Mouse (Mus musculus) granulocyte monocyte progenitor cell, adult 5-6 weeks (primary cell): Measurements from ENCODE around the gene Prkag1. TPM values are rescaled to one million over a fixed set of nuclear protein-coding genes. Genes with fewer than 3 reads are reported as not detected.

ENCODE experiments used
- ATAC-seq: replicated peaks from 2 replicates; pipeline ENCODE4 v1.8.0; 2016; ENCODE audit warnings: mild to moderate bottlenecking, moderate TSS enrichment, inconsistent platforms; ENCODE audit not compliant: poor library complexity, severe bottlenecking
- total RNA-seq, 2 experiments: library from RNA; stranded (forward) in 1 of 2; stranded (reverse) in 1 of 2; fragments of 200-712, 200-1000 nt in 1 of 2; fragments of >200 nt in 1 of 2; fragmentation: Nextera tagmentation in 1 of 2; gene quantifications; 2 replicates each; pipeline ENCODE4 v1.2.3; 2014 to 2017

Prkag1 gene
- 34.2 and 63.8 TPM in 2 replicates for total RNA-seq (2014; fragmentation: Nextera tagmentation)
- total RNA-seq (2017): 85.0 and 110 TPM in 2 replicates

- peak; percentile 90 for ATAC-seq
Measured at GRCm38 (mm10) chr15:98830736-98831683, at the start of gene Prkag1. TSS of gene Prkag1 (minus strand) at chr15:98831521.

GRCm38 (mm10) chr15:98877331-98877730 is 46.0 kb upstream of the Prkag1 start:
- ATAC-seq: 0 out of 2 replicates have a peak, but pooled peaks have one; percentile 21

- peak; percentile 77 for ATAC-seq
Measured at GRCm38 (mm10) chr15:98871916-98872888, 40.9 kb upstream of the Prkag1 start.

GRCm38 (mm10) chr15:98871070-98871915 is 40.0 kb upstream of the Prkag1 start, which contains the start of gene Kmt2d:
TSS of gene Kmt2d (minus strand) at chr15:98871204.
- peak; percentile 14; the same call in 1 of the 2 replicates for ATAC-seq

GRCm38 (mm10) chr15:98870179-98871069 is 39.1 kb upstream of the Prkag1 start:
- ATAC-seq: no peak

GRCm38 (mm10) chr15:98869342-98870178 is 38.2 kb upstream of the Prkag1 start:
- ATAC-seq: 0 out of 2 replicates have a peak, but pooled peaks have one; percentile 10

- no peak for ATAC-seq
Measured at GRCm38 (mm10) chr15:98868346-98869063, 37.2 kb upstream of the Prkag1 start.

GRCm38 (mm10) chr15:98867321-98867720 is 36.0 kb upstream of the Prkag1 start:
- peak; percentile 61 for ATAC-seq

- no peak for ATAC-seq
Measured at GRCm38 (mm10) chr15:98866501-98866900, 35.2 kb upstream of the Prkag1 start.

GRCm38 (mm10) chr15:98865771-98866170 is 34.5 kb upstream of the Prkag1 start:
- no peak for ATAC-seq

GRCm38 (mm10) chr15:98864951-98865350 is 33.6 kb upstream of the Prkag1 start:
- no peak for ATAC-seq

GRCm38 (mm10) chr15:98863451-98863958 is 32.2 kb upstream of the Prkag1 start:
- ATAC-seq: no peak

GRCm38 (mm10) chr15:98861701-98862410 is 30.5 kb upstream of the Prkag1 start:
- ATAC-seq: no peak

- ATAC-seq: no peak
Measured at GRCm38 (mm10) chr15:98860921-98861320, 29.6 kb upstream of the Prkag1 start.

- no peak for ATAC-seq
Measured at GRCm38 (mm10) chr15:98859319-98860043, 28.2 kb upstream of the Prkag1 start.
